Mouse (Mus musculus): ENCODE data around the gene Tmem19.

DNA sequence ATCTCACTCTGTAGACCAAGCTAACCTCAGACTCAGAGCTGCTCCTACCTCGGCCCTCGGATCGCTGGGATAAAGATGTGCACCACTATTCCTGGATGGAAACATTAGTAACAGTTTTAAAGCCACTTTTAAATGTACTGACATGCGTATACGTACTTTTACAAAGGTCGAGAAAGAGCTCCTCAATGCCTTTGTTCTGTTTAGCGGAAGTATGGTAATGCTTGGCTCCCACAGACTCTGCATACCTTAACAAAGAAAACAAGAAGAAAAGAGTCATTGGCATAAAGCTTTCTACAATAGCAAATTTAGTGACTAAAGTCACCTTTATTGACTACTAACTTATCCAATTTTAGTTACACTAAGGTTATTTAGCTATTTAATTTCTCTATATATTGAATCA is 67.6 kb downstream of the Tmem19 start:
- no peak for TF ChIP-seq CTCF (IDR thresholded peaks at IDR 0.05; ENCODE audit: low read depth, low read length)
- TF ChIP-seq POLR2A (IDR thresholded peaks at IDR 0.05; ENCODE audit: insufficient read depth, low read length), result no peak
